Mouse (Mus musculus) retina, embryonic 14.5 days (tissue): ENCODE results near the gene Col24a1.
A peak's percentile ranks its signal among the peaks of the same experiment; 100 is the strongest.

Experiments used
- DNase-seq: peaks from one replicate; pipeline ENCODE4 v3.0.0-alpha.2; 2015; ENCODE audit warnings: low spot score

Col24a1 gene

GRCm38 (mm10) chr3:145574468-145574867 is 282.2 kb downstream of the Col24a1 start:
- no peak for DNase-seq

GRCm38 (mm10) chr3:145575340-145575739 is 283.1 kb downstream of the Col24a1 start:
- no peak for DNase-seq

GRCm38 (mm10) chr3:145575743-145576481 is 283.6 kb downstream of the Col24a1 start, which contains the start of gene Znhit6:
Gene Znhit6 (plus strand): TSS chr3:145576205.
- peak; percentile 97 for DNase-seq

GRCm38 (mm10) chr3:145576482-145576822 is 284.2 kb downstream of the Col24a1 start:
- no peak for DNase-seq

GRCm38 (mm10) chr3:145576876-145577275 is 284.6 kb downstream of the Col24a1 start:
- no peak for DNase-seq

- no peak for DNase-seq
Measured at GRCm38 (mm10) chr3:145583043-145583442, 290.8 kb downstream of the Col24a1 start.

GRCm38 (mm10) chr3:145583522-145584200 is 291.4 kb downstream of the Col24a1 start:
- peak; percentile 47 for DNase-seq

GRCm38 (mm10) chr3:145590562-145590961 is 298.3 kb downstream of the Col24a1 start:
- DNase-seq: no peak

- DNase-seq: no peak
Measured at GRCm38 (mm10) chr3:145591841-145592542, 299.7 kb downstream of the Col24a1 start.

- no peak for DNase-seq
Measured at GRCm38 (mm10) chr3:145595354-145595753, 303.1 kb downstream of the Col24a1 start.

- no peak for DNase-seq
Measured at GRCm38 (mm10) chr3:145599059-145599458, 306.8 kb downstream of the Col24a1 start.

GRCm38 (mm10) chr3:145600801-145601200 is 308.5 kb downstream of the Col24a1 start:
- DNase-seq: no peak

GRCm38 (mm10) chr3:145601345-145601744 is 309.1 kb downstream of the Col24a1 start:
- DNase-seq: no peak
